Mouse (Mus musculus) naive thymus-derived CD4-positive, alpha-beta T cell, adult 2 months (primary cell): Measurements from ENCODE around the gene Slc2a1.
A peak's percentile ranks its signal among the peaks of the same experiment; 100 is the strongest.

ENCODE experiments used
- DNase-seq: peaks from one replicate; pipeline ENCODE4 v3.0.0-alpha.2; 2011; ENCODE audit warnings: low read depth

Slc2a1 gene

GRCm38 (mm10) chr4:119108495-119109408, at the start of gene Slc2a1:
Slc2a1 (plus strand) TSS chr4:119108711.
- DNase-seq, result peak; percentile 90

GRCm38 (mm10) chr4:119066791-119067190, 41.7 kb upstream of the Slc2a1 start:
- DNase-seq, result no peak

GRCm38 (mm10) chr4:119067204-119067603, 41.3 kb upstream of the Slc2a1 start:
- no peak for DNase-seq

GRCm38 (mm10) chr4:119068918-119069317, 39.6 kb upstream of the Slc2a1 start:
- DNase-seq, result peak; percentile 8

GRCm38 (mm10) chr4:119070181-119070580, 38.3 kb upstream of the Slc2a1 start:
- DNase-seq, result no peak

GRCm38 (mm10) chr4:119070959-119071647, 37.4 kb upstream of the Slc2a1 start:
- no peak for DNase-seq

GRCm38 (mm10) chr4:119071648-119072362, 36.7 kb upstream of the Slc2a1 start:
- no peak for DNase-seq

GRCm38 (mm10) chr4:119072363-119072940, 36.1 kb upstream of the Slc2a1 start:
- DNase-seq, result no peak

- no peak for DNase-seq
Observed at GRCm38 (mm10) chr4:119072941-119073451, 35.5 kb upstream of the Slc2a1 start.

GRCm38 (mm10) chr4:119073626-119074025, 34.9 kb upstream of the Slc2a1 start:
- DNase-seq, result no peak

- no peak for DNase-seq
Observed at GRCm38 (mm10) chr4:119074596-119074995, 33.9 kb upstream of the Slc2a1 start.

- DNase-seq, result no peak
Observed at GRCm38 (mm10) chr4:119075273-119075672, 33.2 kb upstream of the Slc2a1 start.

- no peak for DNase-seq
Observed at GRCm38 (mm10) chr4:119076336-119076735, 32.2 kb upstream of the Slc2a1 start.

GRCm38 (mm10) chr4:119077084-119077682, 31.3 kb upstream of the Slc2a1 start:
- DNase-seq, result no peak

- DNase-seq, result no peak
Observed at GRCm38 (mm10) chr4:119079928-119080327, 28.6 kb upstream of the Slc2a1 start.

- DNase-seq, result no peak
Observed at GRCm38 (mm10) chr4:119082740-119083231, 25.7 kb upstream of the Slc2a1 start.

GRCm38 (mm10) chr4:119088424-119088823, 20.1 kb upstream of the Slc2a1 start:
- DNase-seq, result no peak

GRCm38 (mm10) chr4:119093890-119094289, 14.6 kb upstream of the Slc2a1 start:
- no peak for DNase-seq

- DNase-seq, result no peak
Observed at GRCm38 (mm10) chr4:119094987-119095386, 13.5 kb upstream of the Slc2a1 start.

- no peak for DNase-seq
Observed at GRCm38 (mm10) chr4:119096401-119096800, 12.1 kb upstream of the Slc2a1 start.

- no peak for DNase-seq
Observed at GRCm38 (mm10) chr4:119097421-119097820, 11.1 kb upstream of the Slc2a1 start.
